Mouse (Mus musculus) ovary, postnatal 36 days (tissue): ENCODE measurements at regions not wholly inside any gene's neighbourhood (a gene's known extent, or its start where the extent isn't known, plus 50 kb on each side); places are given as distances from the start of the nearest gene placed in this dataset.
A peak's percentile ranks its signal among the peaks of the same experiment; 100 is the strongest.

Experiments
- DNase-seq: peaks from one replicate; pipeline ENCODE4 v3.0.0; 2022; ENCODE audit warnings: low spot score, mixed read lengths

GRCm38 (mm10) chr1:166735545-166735944, 53.9 kb upstream of the Fmo9 start:
- no peak for DNase-seq

DNA sequence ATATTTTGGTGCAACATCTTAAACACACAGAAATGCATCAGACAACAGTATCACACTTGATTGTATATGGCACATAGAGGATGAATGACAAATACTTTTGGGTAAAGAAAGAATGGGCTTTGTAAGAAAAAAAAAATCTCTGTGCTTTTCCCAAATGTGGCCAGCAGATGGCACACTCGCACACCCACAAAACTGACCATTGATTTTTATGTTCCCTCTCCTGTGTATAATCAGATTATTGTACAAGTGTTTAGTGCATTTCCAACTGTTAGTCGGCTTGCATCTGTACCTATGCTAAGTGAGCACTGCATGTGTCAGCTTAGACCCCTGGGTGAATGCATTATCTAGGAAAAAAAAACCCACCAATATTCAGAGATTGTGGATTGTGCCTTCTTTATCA, 56.4 kb upstream of the Fmo9 start:
- no peak for DNase-seq

DNA sequence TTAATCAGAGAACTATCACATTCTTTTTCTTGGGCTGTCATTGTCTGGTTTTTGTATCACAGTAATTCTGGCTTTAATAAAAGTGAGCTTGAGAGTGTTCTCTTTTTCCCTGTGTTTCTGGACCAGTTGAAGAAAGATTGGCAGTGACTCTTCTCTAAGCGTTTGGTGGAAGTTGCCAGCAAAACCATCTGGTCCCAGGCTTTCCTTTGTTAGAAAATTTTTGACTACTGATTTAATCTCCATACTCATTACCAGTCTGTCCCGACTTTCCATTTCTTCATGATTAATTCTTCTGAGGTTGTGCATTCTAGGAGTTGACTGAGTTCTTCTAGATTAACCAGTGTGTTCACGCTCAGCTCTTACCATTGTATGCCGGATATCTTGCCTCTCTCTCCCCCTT, 68.6 kb upstream of the Fmo9 start:
- no peak for DNase-seq

GRCm38 (mm10) chr1:166750777-166751176, 69.1 kb upstream of the Fmo9 start:
- no peak for DNase-seq

- DNase-seq, result no peak
Measured at GRCm38 (mm10) chr1:166751436-166751835, 69.8 kb upstream of the Fmo9 start.

DNA sequence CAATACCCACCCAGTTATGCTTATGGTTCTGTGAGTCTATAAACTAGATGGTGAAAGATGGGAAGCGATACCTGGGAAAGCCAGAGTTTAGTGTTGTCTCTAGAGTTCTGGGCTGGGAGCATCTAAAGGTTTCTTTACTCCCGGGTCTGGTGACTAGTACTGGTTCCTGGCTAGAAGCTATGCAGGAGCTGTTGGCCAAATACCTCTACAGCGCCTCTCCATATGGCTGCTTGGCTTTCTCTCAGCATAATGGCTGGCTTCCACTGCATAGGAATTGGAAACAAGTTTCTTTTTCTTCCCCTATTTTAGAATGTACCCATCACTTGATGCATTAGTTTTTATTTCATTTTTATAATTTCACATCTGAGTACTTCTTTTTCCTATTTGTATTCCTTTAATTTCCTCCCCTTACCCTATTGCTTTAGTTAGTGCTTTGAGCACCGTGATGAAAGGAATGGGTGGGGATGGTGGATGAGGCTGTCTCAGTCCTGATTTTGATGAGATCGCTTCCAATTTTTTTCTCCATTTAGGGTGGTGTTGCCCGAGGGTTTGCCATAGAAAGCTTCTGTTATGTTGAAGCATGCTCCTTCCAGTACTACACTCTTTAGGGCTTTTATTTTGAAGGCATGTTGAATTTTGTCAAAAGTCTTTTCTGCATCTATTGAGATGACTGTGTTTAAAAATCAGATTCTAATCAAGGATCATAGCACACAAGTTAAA, 71.5 kb upstream of the Fmo9 start:
- DNase-seq, result no peak

DNA sequence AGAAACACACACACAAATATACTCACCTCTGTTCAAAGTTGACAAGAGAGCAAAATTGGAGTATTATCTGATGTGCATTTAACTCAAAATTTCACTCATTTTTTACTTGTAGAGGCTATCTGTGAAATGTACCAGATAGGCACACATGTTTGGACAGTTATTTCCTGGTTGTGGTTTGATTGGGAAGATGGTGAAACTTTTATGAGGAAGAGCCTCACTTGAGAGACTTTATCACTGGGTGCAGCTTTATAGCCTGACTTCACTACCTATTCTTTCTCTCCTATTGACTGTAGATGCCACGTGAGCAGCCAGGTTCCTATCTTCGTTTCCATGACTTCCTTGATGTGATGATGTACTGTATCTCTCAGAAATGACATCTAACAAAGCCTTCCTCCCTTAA, 77.3 kb upstream of the Fmo9 start:
- DNase-seq, result no peak

DNA sequence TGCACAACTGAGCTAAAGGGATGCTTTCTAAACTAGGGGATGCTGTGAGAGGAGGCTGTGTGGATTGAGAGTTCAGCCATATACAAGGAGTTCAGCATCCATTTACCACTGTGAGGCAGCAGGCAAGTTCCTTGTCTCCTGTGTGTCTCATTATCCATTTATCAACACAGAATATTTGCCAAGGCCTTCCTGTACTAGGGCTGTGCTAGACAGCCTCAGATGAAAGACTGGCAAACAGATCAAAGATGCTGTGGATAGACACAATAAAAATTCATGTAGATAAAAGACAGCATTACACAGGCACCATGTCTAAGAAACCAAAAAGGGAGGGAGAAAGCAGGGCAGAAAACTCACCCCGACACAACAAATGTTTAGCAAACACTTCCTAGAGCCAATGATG, 91.5 kb upstream of the Fmo9 start:
- DNase-seq, result no peak

GRCm38 (mm10) chr1:166782106-166782505, 100.5 kb upstream of the Fmo9 start:
- no peak for DNase-seq

DNA sequence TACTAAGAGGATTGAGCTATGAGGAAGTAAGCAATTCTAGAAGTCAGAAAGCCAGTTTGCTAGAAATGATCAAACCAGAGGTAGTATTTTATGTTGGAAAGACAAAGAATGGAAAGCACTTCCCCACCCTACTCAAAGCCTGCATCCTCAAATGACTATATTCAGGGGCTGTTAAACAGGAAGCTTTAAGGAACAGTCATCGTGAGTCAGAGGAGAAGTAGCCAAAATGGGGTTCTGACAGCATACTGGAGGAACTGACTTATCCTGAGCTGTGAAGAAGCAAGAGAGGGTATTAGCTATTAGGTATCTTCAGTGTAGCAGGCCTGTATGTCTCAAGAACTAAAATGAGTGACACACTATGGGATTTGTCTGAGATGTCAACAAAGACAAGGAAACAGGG, 106.3 kb upstream of the Fmo9 start:
- DNase-seq, result no peak

DNA sequence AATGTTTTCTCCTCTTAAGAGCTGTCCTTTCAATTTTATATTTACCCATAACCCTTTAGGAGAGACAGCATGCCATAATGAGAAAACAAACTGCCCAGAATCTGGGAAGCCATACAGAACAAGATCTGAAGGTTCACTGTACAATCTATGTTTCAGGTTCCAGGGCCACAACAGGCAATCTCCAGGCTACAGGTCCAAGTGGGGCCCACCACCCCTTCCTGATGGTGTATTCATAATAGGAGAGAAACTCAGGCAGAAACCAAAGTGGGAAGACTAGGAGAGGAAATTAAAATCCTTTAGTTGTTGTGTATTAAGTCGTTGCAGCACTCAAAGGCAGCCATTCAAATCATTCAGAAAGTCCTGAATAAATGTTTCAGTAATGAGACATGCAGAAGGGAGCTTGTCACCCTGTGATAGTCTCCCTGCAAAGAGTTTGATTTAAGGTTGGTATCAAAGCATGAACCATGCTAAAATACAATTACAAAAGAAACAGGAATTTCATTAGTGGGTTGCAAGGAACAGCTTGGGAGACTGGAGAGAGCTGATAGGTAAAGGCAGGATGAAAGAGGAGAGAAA, 107.3 kb upstream of the Fmo9 start:
- DNase-seq, result no peak

- DNase-seq, result no peak
Measured at GRCm38 (mm10) chr1:166793052-166793716, 111.5 kb upstream of the Fmo9 start.

GRCm38 (mm10) chr1:166793717-166794081, 112.1 kb upstream of the Fmo9 start:
- no peak for DNase-seq

DNA sequence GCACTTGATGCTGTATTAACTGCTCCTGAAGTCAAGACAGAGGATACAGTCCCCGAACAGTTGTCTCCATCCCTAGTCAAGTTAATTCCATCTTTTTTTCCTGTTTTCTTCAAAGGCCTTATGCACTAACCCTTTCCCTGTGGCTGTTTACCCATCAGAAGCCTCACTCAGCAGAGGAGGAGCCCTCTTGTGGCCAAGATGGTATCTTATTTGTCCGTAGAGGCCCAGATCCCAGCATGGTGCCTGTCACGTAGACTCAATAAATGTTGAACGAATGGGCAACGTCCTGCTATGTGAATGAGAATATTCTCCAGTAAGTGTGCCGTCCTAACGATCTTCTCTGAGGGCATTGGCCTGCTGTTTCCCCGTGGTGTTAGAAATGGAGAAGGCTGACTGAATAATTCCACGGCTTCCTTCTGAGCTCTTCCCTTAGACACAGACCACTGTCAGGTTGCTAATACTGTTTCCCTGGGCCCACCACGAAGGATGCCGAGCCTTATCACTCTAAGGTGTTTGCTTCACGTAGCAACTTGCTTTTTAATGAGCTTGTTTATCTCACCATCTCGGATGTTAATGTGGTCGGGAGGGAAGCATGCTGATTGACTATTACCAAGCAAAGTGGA, 113.1 kb upstream of the Fmo9 start:
- no peak for DNase-seq

GRCm38 (mm10) chr1:166795613-166796012, 114.0 kb upstream of the Fmo9 start:
- DNase-seq, result no peak

DNA sequence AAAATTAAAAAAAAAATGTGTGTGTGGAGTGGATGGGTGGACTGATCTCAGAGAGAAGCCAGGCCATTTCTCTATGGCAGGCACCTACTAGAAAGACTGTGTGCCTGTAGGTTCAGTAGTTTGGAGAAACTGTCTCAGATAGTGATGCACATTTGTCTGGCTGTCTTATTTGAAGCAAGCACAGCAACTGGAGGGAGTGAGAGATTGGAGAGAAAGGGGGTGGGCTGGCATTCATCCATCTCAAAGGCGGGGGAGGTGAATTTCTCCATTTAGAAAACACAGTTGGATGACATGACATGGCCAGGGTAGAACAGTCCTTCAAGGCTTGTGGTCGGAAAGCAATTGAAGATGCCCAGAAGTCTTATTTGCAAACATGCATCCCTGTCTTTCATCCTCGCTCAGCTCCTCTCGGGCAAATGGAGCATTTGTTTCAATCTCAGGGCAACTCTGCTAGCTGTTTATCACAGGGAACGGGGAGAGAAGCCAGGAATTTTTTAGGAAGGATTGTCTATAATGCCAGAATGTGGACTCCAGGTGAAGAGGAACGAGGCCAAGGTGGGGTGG, 114.8 kb upstream of the Fmo9 start:
- DNase-seq, result peak; percentile 29

DNA sequence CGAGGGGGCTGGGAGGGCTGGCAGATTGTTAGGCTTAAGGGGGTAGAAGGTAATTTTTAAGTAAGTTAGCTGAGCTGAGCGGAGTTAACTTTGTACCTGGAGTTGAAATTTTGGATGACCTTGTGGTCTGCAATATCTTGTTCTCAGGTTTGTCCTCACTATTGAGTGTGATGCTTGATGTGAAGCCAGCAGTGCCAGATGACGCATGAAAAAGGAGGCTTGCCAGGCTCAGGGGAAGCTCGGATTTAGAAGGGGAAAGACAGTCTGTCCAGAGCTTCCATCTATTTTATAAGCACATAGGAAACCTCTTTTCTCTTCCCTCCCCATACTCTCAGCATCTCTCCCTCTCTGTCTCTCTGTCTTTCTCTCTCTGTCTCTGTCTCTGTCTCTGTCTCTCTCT, 115.3 kb upstream of the Fmo9 start:
- no peak for DNase-seq

GRCm38 (mm10) chr1:166800953-166801603, 119.4 kb upstream of the Fmo9 start:
- DNase-seq, result no peak

DNA sequence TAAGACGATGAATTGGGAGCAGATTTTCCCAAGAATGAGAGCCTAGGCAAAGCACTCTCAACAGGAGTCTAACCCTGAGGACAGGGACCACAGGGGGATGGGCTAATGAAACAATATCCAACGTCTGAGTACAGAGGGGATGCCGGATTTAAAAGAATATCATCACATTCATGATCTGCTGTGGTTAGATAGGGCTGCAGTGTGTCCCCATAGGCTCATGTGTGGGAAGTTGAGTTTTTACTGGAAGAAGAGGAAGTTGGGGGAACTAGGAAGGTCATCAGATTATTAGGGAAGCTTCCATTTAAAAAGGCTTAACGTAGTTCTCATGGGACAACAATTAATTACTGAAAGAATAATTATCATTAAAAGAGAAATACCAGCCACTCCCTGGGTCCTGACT, 120.3 kb upstream of the Fmo9 start:
- DNase-seq, result no peak

GRCm38 (mm10) chr1:166803928-166804327, 122.3 kb upstream of the Fmo9 start:
- DNase-seq, result no peak

- DNase-seq, result no peak
Measured at GRCm38 (mm10) chr1:166804333-166804732, 122.7 kb upstream of the Fmo9 start.
